Mouse (Mus musculus) liver, embryonic 16.5 days (tissue): ENCODE measurements around the gene Ap2a1. TPM values are rescaled to one million over a fixed set of nuclear protein-coding genes. Genes with fewer than 3 reads are reported as not detected.

Source experiments
- ATAC-seq: fragments of 200-750 bp; cut with Nextera tagmentation; 2 replicates; pipeline ENCODE4 v1.8.0; 2017; ENCODE audit warnings: low read depth, mild to moderate bottlenecking, moderate number of reproducible peaks, moderate library complexity
- H3K27ac ChIP-seq: fragments of 300-500 bp; sonication (generic); 2 replicates; pipeline ENCODE4 v1.5.1; 2014; ENCODE audit warnings: mild to moderate bottlenecking, low read length
- H3K27me3 ChIP-seq: fragments of 300-500 bp; sonication (generic); 2 replicates; pipeline ENCODE4 v1.6.1; 2014; ENCODE audit warnings: low read depth, low read length, mixed read lengths; ENCODE audit not compliant: control insufficient read depth, insufficient read depth
- H3K36me3 ChIP-seq: fragments of 300-500 bp; sonication (generic); 2 replicates; pipeline ENCODE4 v1.6.1; 2014; ENCODE audit warnings: mild to moderate bottlenecking; ENCODE audit not compliant: control insufficient read depth, insufficient read depth
- H3K4me1 ChIP-seq: fragments of 300-500 bp; sonication (generic); 2 replicates; pipeline ENCODE4 v1.6.1; 2014; ENCODE audit warnings: low read depth, low read length, mixed read lengths; ENCODE audit not compliant: control insufficient read depth
- H3K4me2 ChIP-seq: fragments of 300-500 bp; sonication (generic); 2 replicates; pipeline ENCODE4 v1.6.1; 2014; ENCODE audit warnings: low read depth, low read length, mixed read lengths
- H3K4me3 ChIP-seq: fragments of 300-500 bp; sonication (generic); 2 replicates; pipeline ENCODE4 v1.5.1; 2014; ENCODE audit warnings: low read depth, mild to moderate bottlenecking, low read length
- H3K9ac ChIP-seq: fragments of 300-500 bp; sonication (generic); 2 replicates; pipeline ENCODE4 v1.6.1; 2014; ENCODE audit warnings: low read depth, low read length
- H3K9me3 ChIP-seq: fragments of 300-500 bp; sonication (generic); replicated peaks from 2 replicates; pipeline ENCODE4 v1.6.1; 2016; ENCODE audit warnings: low read length; ENCODE audit not compliant: control insufficient read depth
- WGBS: fragments of 180-500 bp; shearing (Covaris S2); extraction: QIAGEN DNeasy Blood & Tissue Kit; methylation state at CpG from one replicate; pipeline ENCODE4 v1.1.7; 2014; ENCODE audit not compliant: insufficient replicate concordance; 5-methylcytosine and 5-hydroxymethylcytosine counted together
- polyA plus RNA-seq: library from polyadenylated mRNA; unstranded; fragments of >200 nt; fragmentation: Nextera tagmentation; extraction: Ambion mirVana; gene quantifications from 2 replicates; pipeline ENCODE4 v1.2.1, GENCODE M21; 2015

Ap2a1 gene
- polyA plus RNA-seq, 1 experiment from 2014 or later, result 63.7 TPM

GRCm38 (mm10) chr7:44894175-44894574 is 35.1 kb downstream of the Ap2a1 start:
- Histone ChIP-seq H3K36me3 (peaks cover 2% of the 10 kb centered on the region), H3K4me3 (no peak overlapping the region), H3K4me2 (no peak overlapping the region), H3K27ac (no peak overlapping the region), H3K9ac (no peak overlapping the region), H3K4me1 (peaks cover 50% of the 10 kb centered on the region), H3K27me3 (no peaks in the 10 kb centered on the region), H3K9me3 (no peaks in the 10 kb centered on the region)
- 70% methylated on average over 3 of the region's 3 CpGs for WGBS
- ATAC-seq, result no peak

- Histone ChIP-seq H3K4me1 (peaks cover 47% of the 10 kb centered on the region), H3K4me2 (peak overlapping the region; percentile 94; the same call in 1 of the 2 replicates), H3K36me3 (no peaks in the 10 kb centered on the region; the same call in 1 of the 2 replicates), H3K4me3 (no peak overlapping the region; the same call in 1 of the 2 replicates), H3K27me3 (no peaks in the 10 kb centered on the region), H3K9ac (no peak overlapping the region), H3K9me3 (no peaks in the 10 kb centered on the region), H3K27ac (no peak overlapping the region)
- ATAC-seq, result no peak
- 47% methylated on average over 8 of the region's 8 CpGs for WGBS
Observed at GRCm38 (mm10) chr7:44893197-44893596, 36.1 kb downstream of the Ap2a1 start.

- H3K27me3 ChIP-seq, result no peaks in the 10 kb centered on the region
- no peaks in the 10 kb centered on the region; the same call in 1 of the 2 replicates for H3K36me3 ChIP-seq
- no peaks in the 10 kb centered on the region for H3K9me3 ChIP-seq
- H3K4me3 ChIP-seq, result peak within 1 kb of the TSS; percentile 90
- H3K4me1 ChIP-seq, result peaks cover 50% of the 10 kb centered on the region
- under 1% methylated on average over 56 of the region's 56 CpGs for WGBS
- ATAC-seq, result peak; percentile 77
- H3K27ac ChIP-seq, result peak within 1 kb of the TSS; percentile 96
- H3K9ac ChIP-seq, result peak within 1 kb of the TSS; percentile 76
- H3K4me2 ChIP-seq, result peak within 1 kb of the TSS; percentile 94
Observed at GRCm38 (mm10) chr7:44892276-44892921, 36.9 kb downstream of the Ap2a1 start, which contains the start of gene Med25. Gene Med25 (minus strand): TSS chr7:44892712.

GRCm38 (mm10) chr7:44891611-44892010 is 37.7 kb downstream of the Ap2a1 start:
- 9% methylated on average over 6 of the region's 6 CpGs for WGBS
- H3K9ac ChIP-seq, result peak overlapping the region; percentile 76
- H3K27ac ChIP-seq, result peak overlapping the region; percentile 96
- no peaks in the 10 kb centered on the region for H3K9me3 ChIP-seq
- H3K4me1 ChIP-seq, result peaks cover 48% of the 10 kb centered on the region
- H3K4me3 ChIP-seq, result peak overlapping the region; percentile 90
- ATAC-seq, result peak; percentile 30; the same call in 1 of the 2 replicates
- no peaks in the 10 kb centered on the region; the same call in 1 of the 2 replicates for H3K36me3 ChIP-seq
- H3K27me3 ChIP-seq, result no peaks in the 10 kb centered on the region
- H3K4me2 ChIP-seq, result peak overlapping the region; percentile 94

GRCm38 (mm10) chr7:44890737-44891136 is 38.6 kb downstream of the Ap2a1 start:
- H3K9ac ChIP-seq, result no peak overlapping the region
- H3K27me3 ChIP-seq, result no peaks in the 10 kb centered on the region
- ATAC-seq, result no peak
- peak overlapping the region; percentile 90; the same call in 1 of the 2 replicates for H3K4me3 ChIP-seq
- H3K4me2 ChIP-seq, result peak overlapping the region; percentile 94
- H3K27ac ChIP-seq, result peak overlapping the region; percentile 34; the same call in 1 of the 2 replicates
- H3K4me1 ChIP-seq, result peaks cover 41% of the 10 kb centered on the region
- H3K36me3 ChIP-seq, result no peaks in the 10 kb centered on the region; the same call in 1 of the 2 replicates
- H3K9me3 ChIP-seq, result no peaks in the 10 kb centered on the region
- 69% methylated on average over 4 of the region's 4 CpGs for WGBS

- 81% methylated on average over 6 of the region's 7 CpGs for WGBS
- Histone ChIP-seq H3K9me3 (no peaks in the 10 kb centered on the region), H3K9ac (no peak overlapping the region), H3K36me3 (no peaks in the 10 kb centered on the region; the same call in 1 of the 2 replicates), H3K4me1 (peaks cover 36% of the 10 kb centered on the region), H3K4me2 (peak overlapping the region; percentile 94), H3K27me3 (no peaks in the 10 kb centered on the region), H3K27ac (peak overlapping the region; percentile 34; the same call in 1 of the 2 replicates), H3K4me3 (no peak overlapping the region)
- no peak; the same call in 1 of the 2 replicates for ATAC-seq
Observed at GRCm38 (mm10) chr7:44890180-44890579, 39.1 kb downstream of the Ap2a1 start.

- WGBS, result 63% methylated on average over 13 of the region's 13 CpGs
- Histone ChIP-seq H3K27ac (peak overlapping the region; percentile 67), H3K9ac (no peak overlapping the region), H3K4me1 (peaks cover 36% of the 10 kb centered on the region), H3K4me2 (no peak overlapping the region), H3K4me3 (no peak overlapping the region), H3K9me3 (no peaks in the 10 kb centered on the region), H3K27me3 (no peaks in the 10 kb centered on the region), H3K36me3 (peaks cover 8% of the 10 kb centered on the region)
- ATAC-seq, result peak; percentile 57
Observed at GRCm38 (mm10) chr7:44888256-44889105, 40.8 kb downstream of the Ap2a1 start.

- Histone ChIP-seq H3K36me3 (peaks cover 18% of the 10 kb centered on the region), H3K4me2 (no peak overlapping the region), H3K9ac (no peak overlapping the region), H3K27ac (no peak overlapping the region), H3K9me3 (no peaks in the 10 kb centered on the region), H3K27me3 (no peaks in the 10 kb centered on the region), H3K4me3 (no peak overlapping the region), H3K4me1 (peaks cover 33% of the 10 kb centered on the region)
- ATAC-seq, result no peak
- WGBS, result 73% methylated on average over 7 of the region's 7 CpGs
Observed at GRCm38 (mm10) chr7:44886964-44887363, 42.3 kb downstream of the Ap2a1 start.
